Mouse (Mus musculus): ENCODE measurements at regions not wholly inside any gene's neighbourhood (a gene's known extent, or its start where the extent isn't known, plus 50 kb on each side); places are given as distances from the start of the nearest gene placed in this dataset.
"Not testable (repeated sequence)": the region's sequence is repeated elsewhere in the genome, so short reads cannot be mapped to it uniquely, and the experiment has no call there.

DNA sequence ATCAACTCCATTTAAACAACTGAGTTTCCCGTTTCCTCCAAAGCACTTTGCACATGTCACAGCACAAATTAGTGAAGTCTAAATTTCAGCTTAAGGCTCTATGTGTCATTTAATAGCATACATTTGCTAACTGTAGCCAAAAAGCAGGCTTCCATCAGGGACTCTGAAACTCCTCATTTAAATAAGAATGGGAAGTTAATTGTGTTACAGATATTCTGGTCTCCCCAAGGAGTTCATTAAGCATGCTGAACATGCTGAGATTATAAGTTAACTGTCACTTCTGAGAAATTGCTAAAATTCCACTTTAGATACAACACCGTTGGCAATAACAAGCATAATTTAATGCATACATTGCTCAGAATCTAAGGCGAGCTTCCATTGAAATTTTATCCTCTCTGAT, 1863.3 kb upstream of the Pcdh20 start:
- in situ Hi-C loops (cut with MboI; ENCODE audit: low pct_ligation_motif_present, low pct_unique_long_range_greater_than_20kb, low sequenced_read_pairs) (no loop called here), dilution Hi-C loops (cut with MboI; ENCODE audit: extremely low pct_ligation_motif_present, extremely low pct_unique_long_range_greater_than_20kb, low sequenced_read_pairs) (no loop called here)
- H3K4me2 ChIP-seq (ENCODE audit: insufficient read depth, low read depth, poor library complexity, severe bottlenecking): no peak overlapping the region
- no peak for DNase-seq (ENCODE audit: extremely low read depth)
- no peak overlapping the region for H3K27ac ChIP-seq (ENCODE audit: insufficient read depth, low read depth)
- no peaks in the 10 kb centered on the region for H3K4me1 ChIP-seq (ENCODE audit: control insufficient read depth in 1 of 2, insufficient read depth in 2 of 2)
- H3K4me3 ChIP-seq (replicated peaks in 1 of 3; ENCODE audit: low read depth in 2 of 3, low read length in 2 of 3, poor library complexity in 1 of 3): no peak overlapping the region
- H3K27me3 ChIP-seq (replicated peaks): no peaks in the 10 kb centered on the region
- H3K9me3 ChIP-seq (replicated peaks; ENCODE audit: low read length): peaks cover 20% of the 10 kb centered on the region
- no peaks in the 10 kb centered on the region for H3K79me2 ChIP-seq (replicated peaks; ENCODE audit: control insufficient read depth, extremely low read depth, insufficient read depth, poor library complexity, severe bottlenecking)
- no peaks in the 10 kb centered on the region for H3K36me3 ChIP-seq (replicated peaks in 1 of 2; ENCODE audit: control insufficient read depth in 1 of 2, insufficient read depth in 1 of 2, low read length in 1 of 2)
- no peak overlapping the region for H3K9ac ChIP-seq (ENCODE audit: insufficient read depth, low read depth)
- TF ChIP-seq POLR2A (IDR thresholded peaks at IDR 0.05; ENCODE audit: low read depth, low read length) (no peak), JUN (IDR thresholded peaks at IDR 0.05; ENCODE audit: insufficient read depth, low read depth, low read length) (no peak), MAFK (IDR thresholded peaks at IDR 0.05; ENCODE audit: insufficient replicate concordance, low read length) (no peak), PAX5 (IDR thresholded peaks at IDR 0.05; ENCODE audit: low read length) (no peak)

- H3K27me3 ChIP-seq (replicated peaks); H3K4me2 ChIP-seq (ENCODE audit: insufficient read depth, low read depth, poor library complexity, severe bottlenecking); H3K79me2 ChIP-seq (replicated peaks; ENCODE audit: control insufficient read depth, extremely low read depth, insufficient read depth, poor library complexity, severe bottlenecking); H3K4me3 ChIP-seq (replicated peaks in 1 of 3; ENCODE audit: low read depth in 2 of 3, low read length in 2 of 3, poor library complexity in 1 of 3); H3K36me3 ChIP-seq (replicated peaks in 1 of 2; ENCODE audit: control insufficient read depth in 1 of 2, insufficient read depth in 1 of 2, low read length in 1 of 2); in situ Hi-C loops (cut with MboI; ENCODE audit: low pct_ligation_motif_present, low pct_unique_long_range_greater_than_20kb, low sequenced_read_pairs); dilution Hi-C loops (cut with MboI; ENCODE audit: extremely low pct_ligation_motif_present, extremely low pct_unique_long_range_greater_than_20kb, low sequenced_read_pairs); H3K4me1 ChIP-seq (ENCODE audit: control insufficient read depth in 1 of 2, insufficient read depth in 2 of 2); H3K9me3 ChIP-seq (replicated peaks; ENCODE audit: low read length); H3K27ac ChIP-seq (ENCODE audit: insufficient read depth, low read depth); DNase-seq (ENCODE audit: extremely low read depth); H3K9ac ChIP-seq (ENCODE audit: insufficient read depth, low read depth): not testable (repeated sequence)
Measured at GRCm38 (mm10) chr14:90295456-90295855, 1824.3 kb upstream of the Pcdh20 start.

DNA sequence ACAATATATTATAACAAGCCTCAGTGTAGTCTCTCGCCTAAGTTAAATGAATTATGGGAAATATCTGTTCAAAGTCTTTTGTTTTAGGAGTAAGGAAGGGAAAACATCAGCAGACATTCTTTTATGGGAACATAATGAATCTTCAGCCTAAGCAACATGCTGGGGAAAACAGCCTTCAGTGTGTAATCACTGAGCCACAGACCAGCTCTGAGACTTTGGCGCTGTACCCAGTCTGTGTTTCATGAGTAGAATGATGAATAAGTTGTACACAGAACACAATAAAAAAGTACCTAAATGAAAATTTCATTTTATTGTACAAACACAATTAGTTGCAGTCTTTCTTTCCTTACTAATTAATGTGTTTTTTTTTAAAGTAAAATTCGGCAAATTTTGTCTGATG, 1774.8 kb upstream of the Pcdh20 start:
- dilution Hi-C loops (cut with MboI; ENCODE audit: extremely low pct_ligation_motif_present, extremely low pct_unique_long_range_greater_than_20kb, low sequenced_read_pairs): no loop called here
- no peaks in the 10 kb centered on the region for H3K79me2 ChIP-seq (replicated peaks; ENCODE audit: control insufficient read depth, extremely low read depth, insufficient read depth, poor library complexity, severe bottlenecking)

More for the DNA sequence above, 1774.8 kb upstream of the Pcdh20 start:
- H3K36me3 ChIP-seq (replicated peaks in 1 of 2; ENCODE audit: control insufficient read depth in 1 of 2, insufficient read depth in 1 of 2, low read length in 1 of 2): no peaks in the 10 kb centered on the region
- H3K9me3 ChIP-seq (replicated peaks; ENCODE audit: low read length): peaks cover 17% of the 10 kb centered on the region
- H3K9ac ChIP-seq (ENCODE audit: insufficient read depth, low read depth): no peak overlapping the region
- TF ChIP-seq MXI1 (IDR thresholded peaks at IDR 0.05; ENCODE audit: low read depth, low read length) (no peak), KAT2A (IDR thresholded peaks at IDR 0.05; ENCODE audit: insufficient replicate concordance, low read length) (no peak), ZMIZ1 (IDR thresholded peaks at IDR 0.05; ENCODE audit: low read depth, low read length) (no peak), ZNF384 (IDR thresholded peaks at IDR 0.05; ENCODE audit: low read depth, low read length) (no peak), JUN (IDR thresholded peaks at IDR 0.05; ENCODE audit: insufficient read depth, low read depth, low read length) (no peak), ZKSCAN1 (IDR thresholded peaks at IDR 0.05; ENCODE audit: borderline replicate concordance, low read depth, low read length) (no peak), RAD21 (IDR thresholded peaks at IDR 0.05; ENCODE audit: low read depth, low read length) (no peak), ETS1 (conservative IDR thresholded peaks at IDR 0.05; ENCODE audit: low read depth, low read length) (no peak), MAX (IDR thresholded peaks at IDR 0.05; ENCODE audit: low read length) (no peak), ZC3H11A (IDR thresholded peaks at IDR 0.05; ENCODE audit: low read depth, low read length) (no peak), UBTF (IDR thresholded peaks at IDR 0.05; ENCODE audit: low read depth, low read length) (no peak), ELF1 (IDR thresholded peaks at IDR 0.05; ENCODE audit: low read depth, low read length) (no peak), SIN3A (IDR thresholded peaks at IDR 0.05; ENCODE audit: low read length) (no peak)
- H3K27ac ChIP-seq (ENCODE audit: insufficient read depth, low read depth): no peak overlapping the region
- DNase-seq (ENCODE audit: extremely low read depth): no peak
- no peak overlapping the region for H3K4me3 ChIP-seq (replicated peaks in 1 of 3; ENCODE audit: low read depth in 2 of 3, low read length in 2 of 3, poor library complexity in 1 of 3)
- in situ Hi-C loops (cut with MboI; ENCODE audit: low pct_ligation_motif_present, low pct_unique_long_range_greater_than_20kb, low sequenced_read_pairs): no loop called here
- H3K4me2 ChIP-seq (ENCODE audit: insufficient read depth, low read depth, poor library complexity, severe bottlenecking): no peak overlapping the region
- H3K4me1 ChIP-seq (ENCODE audit: control insufficient read depth in 1 of 2, insufficient read depth in 2 of 2): no peaks in the 10 kb centered on the region
- no peaks in the 10 kb centered on the region for H3K27me3 ChIP-seq (replicated peaks)

All from CH12.LX (cell line).